Mouse (Mus musculus): ENCODE measurements around the gene Dcxr. TPM values are rescaled to one million over a fixed set of nuclear protein-coding genes. Genes with fewer than 3 reads are reported as not detected.

Gene Dcxr
- polyA plus RNA-seq, 1 experiment from 2014 or later, result 7.8 TPM

GRCm38 (mm10) chr11:120713580-120714518, 13.2 kb downstream of the Dcxr start, which contains the start of the genes Cenpx and Lrrc45:
Cenpx (minus strand) TSS chr11:120713738.
Lrrc45 (plus strand) TSS chr11:120713925.
- no peaks in the 10 kb centered on the region for H3K9me3 ChIP-seq (replicated peaks)
- H3K4me2 ChIP-seq, result peak within 1 kb of the TSS; percentile 92
- H3K4me3 ChIP-seq, result peak within 1 kb of the TSS; percentile 63
- ATAC-seq, result peak; percentile 98
- peak within 1 kb of the TSS; percentile 84 for H3K9ac ChIP-seq
- 4% methylated on average over 53 of the region's 53 CpGs for WGBS
- no peaks in the 10 kb centered on the region for H3K27me3 ChIP-seq
- peak within 1 kb of the TSS; percentile 67 for H3K27ac ChIP-seq
- H3K4me1 ChIP-seq, result peaks cover 32% of the 10 kb centered on the region
- peaks cover 60% of the 10 kb centered on the region for H3K36me3 ChIP-seq (ENCODE audit: poor library complexity, severe bottlenecking)

GRCm38 (mm10) chr11:120712771-120713568, 14.1 kb downstream of the Dcxr start:
- H3K9ac ChIP-seq, result peak overlapping the region; percentile 77
- peak; percentile 10; the same call in 1 of the 2 replicates for ATAC-seq
- H3K4me1 ChIP-seq, result peaks cover 32% of the 10 kb centered on the region
- peak overlapping the region; percentile 63 for H3K4me3 ChIP-seq
- no peaks in the 10 kb centered on the region for H3K9me3 ChIP-seq (replicated peaks)
- peak overlapping the region; percentile 92 for H3K4me2 ChIP-seq
- under 1% methylated on average over 37 of the region's 38 CpGs for WGBS
- H3K27me3 ChIP-seq, result no peaks in the 10 kb centered on the region
- H3K36me3 ChIP-seq (ENCODE audit: poor library complexity, severe bottlenecking), result peaks cover 56% of the 10 kb centered on the region
- H3K27ac ChIP-seq, result peak overlapping the region; percentile 67

GRCm38 (mm10) chr11:120711980-120712604, 15.0 kb downstream of the Dcxr start:
- peak overlapping the region; percentile 63; the same call in 1 of the 2 replicates for H3K4me3 ChIP-seq
- 62% methylated on average over 8 of the region's 8 CpGs for WGBS
- H3K9ac ChIP-seq, result peak overlapping the region; percentile 77

GRCm38 (mm10) chr11:120710672-120711071, 16.4 kb downstream of the Dcxr start:
- no peak overlapping the region for H3K4me3 ChIP-seq
- H3K9me3 ChIP-seq (replicated peaks), result no peaks in the 10 kb centered on the region
- no peak overlapping the region for H3K27ac ChIP-seq
- WGBS, result 85% methylated on average over 5 of the region's 5 CpGs
- H3K4me1 ChIP-seq, result peaks cover 49% of the 10 kb centered on the region
- H3K36me3 ChIP-seq (ENCODE audit: poor library complexity, severe bottlenecking), result peaks cover 48% of the 10 kb centered on the region
- no peak overlapping the region for H3K4me2 ChIP-seq
- no peak overlapping the region for H3K9ac ChIP-seq
- ATAC-seq, result no peak
- H3K27me3 ChIP-seq, result no peaks in the 10 kb centered on the region

More at GRCm38 (mm10) chr11:120711980-120712604, 15.0 kb downstream of the Dcxr start:
- Histone ChIP-seq H3K36me3 (ENCODE audit: poor library complexity, severe bottlenecking) (peaks cover 48% of the 10 kb centered on the region), H3K27ac (no peak overlapping the region), H3K27me3 (no peaks in the 10 kb centered on the region), H3K4me2 (peak overlapping the region; percentile 92), H3K4me1 (peaks cover 41% of the 10 kb centered on the region), H3K9me3 (replicated peaks) (no peaks in the 10 kb centered on the region)
- no peak for ATAC-seq

- WGBS, result 72% methylated on average over 2 of the region's 2 CpGs
Measured at GRCm38 (mm10) chr11:120709551-120709950, 17.5 kb downstream of the Dcxr start.

GRCm38 (mm10) chr11:120707969-120708368, 19.1 kb downstream of the Dcxr start:
- H3K9ac ChIP-seq, result 0 out of 2 replicates have a peak overlapping the region, but pooled peaks have one; percentile 16
- H3K4me2 ChIP-seq, result no peak overlapping the region
- 46% methylated on average over 5 of the region's 5 CpGs for WGBS

More at GRCm38 (mm10) chr11:120709551-120709950, 17.5 kb downstream of the Dcxr start:
- Histone ChIP-seq H3K4me3 (no peak overlapping the region), H3K9ac (no peak overlapping the region), H3K4me2 (no peak overlapping the region), H3K27ac (no peak overlapping the region), H3K27me3 (no peaks in the 10 kb centered on the region), H3K9me3 (replicated peaks) (no peaks in the 10 kb centered on the region), H3K4me1 (peaks cover 44% of the 10 kb centered on the region), H3K36me3 (ENCODE audit: poor library complexity, severe bottlenecking) (peaks cover 42% of the 10 kb centered on the region)
- ATAC-seq, result no peak

GRCm38 (mm10) chr11:120707225-120707624, 19.9 kb downstream of the Dcxr start:
- ATAC-seq, result no peak
- Histone ChIP-seq H3K27ac (no peak overlapping the region), H3K9ac (no peak overlapping the region)

More at GRCm38 (mm10) chr11:120707969-120708368, 19.1 kb downstream of the Dcxr start:
- Histone ChIP-seq H3K36me3 (ENCODE audit: poor library complexity, severe bottlenecking) (peaks cover 56% of the 10 kb centered on the region), H3K27me3 (no peaks in the 10 kb centered on the region), H3K4me3 (no peak overlapping the region), H3K9me3 (replicated peaks) (no peaks in the 10 kb centered on the region), H3K27ac (no peak overlapping the region), H3K4me1 (peaks cover 44% of the 10 kb centered on the region)
- ATAC-seq, result no peak

GRCm38 (mm10) chr11:120706120-120706519, 21.0 kb downstream of the Dcxr start:
- 64% methylated on average over 5 of the region's 5 CpGs for WGBS

More at GRCm38 (mm10) chr11:120707225-120707624, 19.9 kb downstream of the Dcxr start:
- no peaks in the 10 kb centered on the region for H3K9me3 ChIP-seq (replicated peaks)
- no peaks in the 10 kb centered on the region for H3K27me3 ChIP-seq
- no peak overlapping the region for H3K4me2 ChIP-seq
- H3K4me1 ChIP-seq, result peaks cover 36% of the 10 kb centered on the region
- no peak overlapping the region for H3K4me3 ChIP-seq
- under 1% methylated on average over 10 of the region's 12 CpGs for WGBS
- H3K36me3 ChIP-seq (ENCODE audit: poor library complexity, severe bottlenecking), result peaks cover 62% of the 10 kb centered on the region

GRCm38 (mm10) chr11:120704486-120705325, 22.4 kb downstream of the Dcxr start:
- ATAC-seq, result no peak
- 24% methylated on average over 8 of the region's 8 CpGs for WGBS
- Histone ChIP-seq H3K27me3 (no peaks in the 10 kb centered on the region), H3K9ac (peak overlapping the region; percentile 45), H3K36me3 (ENCODE audit: poor library complexity, severe bottlenecking) (peaks cover 64% of the 10 kb centered on the region), H3K4me3 (no peak overlapping the region), H3K27ac (peak overlapping the region; percentile 16; the same call in 1 of the 2 replicates), H3K4me2 (no peak overlapping the region), H3K9me3 (replicated peaks) (no peaks in the 10 kb centered on the region), H3K4me1 (peaks cover 35% of the 10 kb centered on the region)

More at GRCm38 (mm10) chr11:120706120-120706519, 21.0 kb downstream of the Dcxr start:
- peaks cover 65% of the 10 kb centered on the region for H3K36me3 ChIP-seq (ENCODE audit: poor library complexity, severe bottlenecking)
- H3K9me3 ChIP-seq (replicated peaks), result no peaks in the 10 kb centered on the region
- ATAC-seq, result no peak
- H3K4me3 ChIP-seq, result no peak overlapping the region
- H3K27ac ChIP-seq, result no peak overlapping the region
- H3K9ac ChIP-seq, result no peak overlapping the region
- H3K4me2 ChIP-seq, result no peak overlapping the region
- no peaks in the 10 kb centered on the region for H3K27me3 ChIP-seq
- peaks cover 35% of the 10 kb centered on the region for H3K4me1 ChIP-seq

- WGBS, result 42% methylated on average over 15 of the region's 15 CpGs
- Histone ChIP-seq H3K36me3 (ENCODE audit: poor library complexity, severe bottlenecking) (peaks cover 64% of the 10 kb centered on the region), H3K9ac (peak overlapping the region; percentile 45), H3K4me2 (no peak overlapping the region), H3K27ac (peak overlapping the region; percentile 7; the same call in 1 of the 2 replicates), H3K9me3 (replicated peaks) (no peaks in the 10 kb centered on the region), H3K4me1 (peaks cover 35% of the 10 kb centered on the region), H3K4me3 (no peak overlapping the region), H3K27me3 (no peaks in the 10 kb centered on the region)
- no peak for ATAC-seq
Measured at GRCm38 (mm10) chr11:120703696-120704454, 23.2 kb downstream of the Dcxr start.

Data from forebrain, embryonic 13.5 days (tissue).